Mouse (Mus musculus): ENCODE results near the gene Gpr137. TPM values are rescaled to one million over a fixed set of nuclear protein-coding genes. Genes with fewer than 3 reads are reported as not detected.

Gene Gpr137
- polyA plus RNA-seq, 1 experiment from 2014 or later: 67.1 TPM

GRCm38 (mm10) chr19:6974211-6975205 lies 32.2 kb upstream of the Gpr137 start, which contains the start of gene Ppp1r14b:
Gene Ppp1r14b (plus strand): TSS chr19:6974968.
- Histone ChIP-seq H3K27ac (ENCODE audit: low read depth, low read length) (peak within 1 kb of the TSS; percentile 95), H3K9me3 (ENCODE audit: control insufficient read depth, low read length) (no peaks in the 10 kb centered on the region), H3K4me2 (ENCODE audit: low read length) (peak within 1 kb of the TSS; percentile 94), H3K4me3 (ENCODE audit: low read length) (peak within 1 kb of the TSS; percentile 58), H3K4me1 (ENCODE audit: control insufficient read depth, insufficient read depth, low read depth, low read length) (peaks cover 48% of the 10 kb centered on the region), H3K9ac (ENCODE audit: low read depth, low read length) (peak within 1 kb of the TSS; percentile 83), H3K36me3 (ENCODE audit: control insufficient read depth, insufficient read depth, low read length) (peaks cover 11% of the 10 kb centered on the region), H3K27me3 (replicated peaks; ENCODE audit: control insufficient read depth, insufficient read depth, low read length) (peaks cover 10% of the 10 kb centered on the region)
- WGBS: under 1% methylated on average over 50 of the region's 84 CpGs
- peak; percentile 62 for ATAC-seq

GRCm38 (mm10) chr19:6973581-6974190 lies 31.4 kb upstream of the Gpr137 start:
- 33% methylated on average over 12 of the region's 12 CpGs for WGBS
- no peak for ATAC-seq

GRCm38 (mm10) chr19:6972247-6972917 lies 30.1 kb upstream of the Gpr137 start:
- no peak overlapping the region for H3K4me2 ChIP-seq (ENCODE audit: low read length)
- H3K27me3 ChIP-seq (replicated peaks; ENCODE audit: control insufficient read depth, insufficient read depth, low read length): peaks cover 10% of the 10 kb centered on the region
- no peak overlapping the region for H3K9ac ChIP-seq (ENCODE audit: low read depth, low read length)
- H3K4me1 ChIP-seq (ENCODE audit: control insufficient read depth, insufficient read depth, low read depth, low read length): peaks cover 30% of the 10 kb centered on the region
- 79% methylated on average over 13 of the region's 13 CpGs for WGBS
- no peaks in the 10 kb centered on the region for H3K9me3 ChIP-seq (ENCODE audit: control insufficient read depth, low read length)
- H3K27ac ChIP-seq (ENCODE audit: low read depth, low read length): no peak overlapping the region
- H3K36me3 ChIP-seq (ENCODE audit: control insufficient read depth, insufficient read depth, low read length): peaks cover 2% of the 10 kb centered on the region
- ATAC-seq: no peak
- no peak overlapping the region for H3K4me3 ChIP-seq (ENCODE audit: low read length)

More at GRCm38 (mm10) chr19:6973581-6974190, 31.4 kb upstream of the Gpr137 start:
- H3K27me3 ChIP-seq (replicated peaks; ENCODE audit: control insufficient read depth, insufficient read depth, low read length): peaks cover 10% of the 10 kb centered on the region
- no peak overlapping the region for H3K27ac ChIP-seq (ENCODE audit: low read depth, low read length)
- H3K9me3 ChIP-seq (ENCODE audit: control insufficient read depth, low read length): no peaks in the 10 kb centered on the region
- peak overlapping the region; percentile 83 for H3K9ac ChIP-seq (ENCODE audit: low read depth, low read length)
- H3K4me2 ChIP-seq (ENCODE audit: low read length): peak overlapping the region; percentile 94
- H3K4me3 ChIP-seq (ENCODE audit: low read length): peak overlapping the region; percentile 58
- H3K4me1 ChIP-seq (ENCODE audit: control insufficient read depth, insufficient read depth, low read depth, low read length): peaks cover 43% of the 10 kb centered on the region
- peaks cover 11% of the 10 kb centered on the region for H3K36me3 ChIP-seq (ENCODE audit: control insufficient read depth, insufficient read depth, low read length)

GRCm38 (mm10) chr19:6971644-6972043 lies 29.4 kb upstream of the Gpr137 start:
- peaks cover 24% of the 10 kb centered on the region for H3K4me1 ChIP-seq (ENCODE audit: control insufficient read depth, insufficient read depth, low read depth, low read length)
- 41% methylated on average over 6 of the region's 6 CpGs for WGBS
- H3K4me3 ChIP-seq (ENCODE audit: low read length): no peak overlapping the region
- no peak for ATAC-seq
- peak overlapping the region; percentile 5; the same call in 1 of the 2 replicates for H3K9ac ChIP-seq (ENCODE audit: low read depth, low read length)
- no peaks in the 10 kb centered on the region for H3K36me3 ChIP-seq (ENCODE audit: control insufficient read depth, insufficient read depth, low read length)
- H3K27ac ChIP-seq (ENCODE audit: low read depth, low read length): no peak overlapping the region
- H3K27me3 ChIP-seq (replicated peaks; ENCODE audit: control insufficient read depth, insufficient read depth, low read length): peaks cover 10% of the 10 kb centered on the region
- no peaks in the 10 kb centered on the region for H3K9me3 ChIP-seq (ENCODE audit: control insufficient read depth, low read length)
- H3K4me2 ChIP-seq (ENCODE audit: low read length): no peak overlapping the region

- Histone ChIP-seq H3K36me3 (ENCODE audit: control insufficient read depth, insufficient read depth, low read length) (no peaks in the 10 kb centered on the region), H3K4me1 (ENCODE audit: control insufficient read depth, insufficient read depth, low read depth, low read length) (peaks cover 15% of the 10 kb centered on the region), H3K27me3 (replicated peaks; ENCODE audit: control insufficient read depth, insufficient read depth, low read length) (peaks cover 10% of the 10 kb centered on the region), H3K4me2 (ENCODE audit: low read length) (peak overlapping the region; percentile 54), H3K9ac (ENCODE audit: low read depth, low read length) (peak overlapping the region; percentile 1; the same call in 1 of the 2 replicates), H3K27ac (ENCODE audit: low read depth, low read length) (no peak overlapping the region), H3K9me3 (ENCODE audit: control insufficient read depth, low read length) (no peaks in the 10 kb centered on the region), H3K4me3 (ENCODE audit: low read length) (no peak overlapping the region)
- no peak for ATAC-seq
- WGBS: 10% methylated on average over 11 of the region's 11 CpGs
These were observed 28.3 kb upstream of the Gpr137 start for GRCm38 (mm10) chr19:6970460-6971085.

- Histone ChIP-seq H3K4me1 (ENCODE audit: control insufficient read depth, insufficient read depth, low read depth, low read length) (peaks cover 15% of the 10 kb centered on the region), H3K27me3 (replicated peaks; ENCODE audit: control insufficient read depth, insufficient read depth, low read length) (peaks cover 10% of the 10 kb centered on the region), H3K9me3 (ENCODE audit: control insufficient read depth, low read length) (no peaks in the 10 kb centered on the region), H3K27ac (ENCODE audit: low read depth, low read length) (no peak overlapping the region), H3K4me2 (ENCODE audit: low read length) (peak overlapping the region; percentile 54), H3K9ac (ENCODE audit: low read depth, low read length) (peak overlapping the region; percentile 67), H3K4me3 (ENCODE audit: low read length) (peak overlapping the region; percentile 49), H3K36me3 (ENCODE audit: control insufficient read depth, insufficient read depth, low read length) (no peaks in the 10 kb centered on the region)
- under 1% methylated on average over 55 of the region's 55 CpGs for WGBS
- peak; percentile 13; the same call in 1 of the 2 replicates for ATAC-seq
These were observed 27.5 kb upstream of the Gpr137 start for GRCm38 (mm10) chr19:6969665-6970381.

- WGBS: under 1% methylated on average over 20 of the region's 20 CpGs
- ATAC-seq: no peak
- H3K9me3 ChIP-seq (ENCODE audit: control insufficient read depth, low read length): no peaks in the 10 kb centered on the region
These were observed 27.0 kb upstream of the Gpr137 start for GRCm38 (mm10) chr19:6969291-6969664.

More at GRCm38 (mm10) chr19:6969291-6969664, 27.0 kb upstream of the Gpr137 start:
- Histone ChIP-seq H3K4me3 (ENCODE audit: low read length) (peak overlapping the region; percentile 49), H3K27me3 (replicated peaks; ENCODE audit: control insufficient read depth, insufficient read depth, low read length) (peaks cover 10% of the 10 kb centered on the region), H3K4me2 (ENCODE audit: low read length) (peak overlapping the region; percentile 54), H3K4me1 (ENCODE audit: control insufficient read depth, insufficient read depth, low read depth, low read length) (peaks cover 15% of the 10 kb centered on the region), H3K27ac (ENCODE audit: low read depth, low read length) (no peak overlapping the region), H3K9ac (ENCODE audit: low read depth, low read length) (peak overlapping the region; percentile 67), H3K36me3 (ENCODE audit: control insufficient read depth, insufficient read depth, low read length) (no peaks in the 10 kb centered on the region)
